Mouse (Mus musculus): ENCODE results near the gene B4galt3. TPM values are rescaled to one million over a fixed set of nuclear protein-coding genes. Genes with fewer than 3 reads are reported as not detected.

The B4galt3 gene
- total RNA-seq, 1 experiment from 2014 or later: 34.1 TPM

DNA sequence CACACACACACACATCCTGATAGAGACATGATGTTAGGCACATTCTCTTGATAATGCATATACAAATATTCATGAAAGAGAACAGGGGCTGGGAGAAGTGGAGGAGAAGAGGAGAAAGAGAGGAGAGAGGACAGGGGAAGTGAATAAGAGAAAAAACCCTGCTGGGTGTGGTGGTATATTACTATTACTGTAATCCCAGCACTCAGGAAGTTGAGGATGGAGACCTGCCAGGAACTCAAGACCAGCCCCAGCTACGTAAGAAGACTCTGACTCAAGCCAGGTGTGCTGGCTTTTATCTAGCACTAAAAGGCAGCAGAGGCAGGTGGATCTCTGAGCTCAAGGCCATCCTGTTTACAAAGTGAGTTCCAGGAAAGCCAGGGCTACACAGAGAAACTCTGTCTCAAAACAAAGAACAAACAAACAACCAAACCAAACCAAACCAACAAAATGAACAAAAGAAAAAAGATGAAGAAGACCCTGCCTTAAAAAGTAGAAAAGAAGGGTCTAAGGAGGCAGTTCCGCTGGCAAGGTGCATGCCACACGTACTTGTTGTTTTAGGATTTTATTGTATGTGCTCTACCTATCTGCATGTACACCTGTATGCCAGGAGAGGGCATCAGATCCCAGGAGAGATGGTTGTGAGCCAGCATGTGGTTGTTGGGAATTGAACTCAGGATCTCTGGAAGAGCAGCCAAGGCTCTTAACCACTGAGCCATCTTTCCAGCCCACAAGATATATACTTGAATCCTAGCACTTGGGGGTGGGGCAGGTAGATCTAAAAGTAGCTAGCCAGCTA is 6.3 kb upstream of the B4galt3 start:
- DNase-seq: no peak

DNA sequence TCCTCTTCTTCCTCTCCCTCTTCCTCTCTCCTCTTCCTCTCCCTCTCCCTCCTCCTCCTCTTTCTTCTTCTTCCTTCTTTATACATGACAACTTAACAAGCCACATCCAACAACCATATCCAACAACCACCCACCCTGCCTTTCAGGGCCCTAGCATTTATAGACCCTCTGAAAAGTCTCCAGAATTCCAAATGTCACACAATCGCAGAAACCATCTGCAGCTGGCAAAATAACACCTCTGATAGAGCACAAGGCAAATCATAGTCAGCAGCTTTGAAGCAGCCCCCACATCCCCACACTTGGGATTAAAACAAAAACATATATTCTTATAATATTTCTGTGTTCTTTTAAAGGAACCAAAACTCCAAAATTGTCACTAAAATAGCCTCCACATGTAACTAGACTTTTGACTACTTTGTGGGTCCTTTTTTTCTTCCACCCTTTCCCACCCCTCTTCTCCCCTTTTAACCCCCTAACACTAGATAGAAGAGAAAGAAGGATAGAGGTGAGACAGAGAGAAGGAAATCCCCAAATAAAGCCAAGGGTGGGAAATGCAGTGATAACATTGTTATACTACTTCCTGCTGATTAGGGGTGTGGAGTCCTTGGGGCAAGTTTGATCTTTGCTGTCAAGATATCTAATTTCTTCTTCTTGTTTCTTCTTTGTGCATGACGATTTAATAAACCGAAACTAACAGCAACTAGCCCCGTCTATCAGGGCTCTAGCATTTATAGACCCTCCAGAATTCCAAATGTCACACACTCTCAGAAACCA is 4.0 kb upstream of the B4galt3 start:
- no peak for DNase-seq

DNA sequence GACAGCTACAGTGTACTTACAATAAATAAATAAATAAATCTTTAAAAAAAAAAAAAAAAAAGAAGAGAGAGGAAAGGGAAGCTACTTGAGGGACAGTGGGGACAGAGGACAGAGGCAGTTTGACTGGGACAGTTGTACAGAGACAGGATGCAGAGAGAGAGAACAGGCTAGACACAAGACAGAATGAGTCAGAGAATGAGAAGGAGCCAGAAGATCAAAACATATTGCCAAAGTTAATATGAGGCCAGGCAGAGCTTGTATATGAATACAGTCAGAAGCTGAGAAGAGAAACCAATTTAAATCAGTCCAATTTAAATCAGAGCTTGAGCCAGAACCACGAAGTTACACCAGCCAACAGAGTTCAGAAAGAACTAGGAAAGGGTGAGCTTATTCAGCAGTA is 1.8 kb upstream of the B4galt3 start:
- DNase-seq: no peak

DNA sequence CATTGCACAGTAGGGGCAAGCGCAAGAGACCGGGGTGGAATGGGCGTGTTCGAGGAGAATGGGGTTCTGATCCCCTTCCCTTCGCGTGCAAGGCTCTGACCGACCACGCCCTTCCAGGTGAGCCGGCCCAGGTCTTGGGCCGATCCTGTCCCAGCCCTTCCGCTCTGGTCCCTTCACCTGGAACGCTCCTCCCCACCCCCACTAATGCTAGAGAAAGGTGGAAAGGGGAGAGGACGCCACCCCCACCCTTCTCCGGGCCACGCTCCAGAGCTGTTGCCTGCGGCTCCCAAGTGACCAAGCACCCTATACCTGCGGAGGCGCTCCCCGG is 409 bp downstream of the B4galt3 start:
- peak; percentile 46 for DNase-seq

DNA sequence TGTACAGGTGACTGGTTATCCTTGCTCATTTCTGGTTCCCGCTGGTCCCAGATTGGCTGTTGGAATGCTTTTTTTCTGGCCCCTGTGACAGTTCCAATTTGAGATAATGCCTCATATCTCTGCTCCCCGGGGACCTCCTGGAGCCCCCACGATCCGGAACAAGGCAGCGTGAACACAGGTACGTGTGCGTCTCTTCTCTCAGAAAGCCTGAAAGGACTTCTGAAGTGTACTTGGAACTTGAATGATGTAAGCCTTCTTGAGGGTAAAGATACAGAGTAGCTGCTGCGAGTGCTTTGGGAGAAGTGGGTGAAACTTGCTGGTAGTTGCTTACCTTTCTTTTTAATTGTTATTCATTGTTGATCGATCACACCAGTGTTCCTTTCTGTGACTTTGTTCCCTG is 1.1 kb downstream of the B4galt3 start:
- no peak for DNase-seq

DNA sequence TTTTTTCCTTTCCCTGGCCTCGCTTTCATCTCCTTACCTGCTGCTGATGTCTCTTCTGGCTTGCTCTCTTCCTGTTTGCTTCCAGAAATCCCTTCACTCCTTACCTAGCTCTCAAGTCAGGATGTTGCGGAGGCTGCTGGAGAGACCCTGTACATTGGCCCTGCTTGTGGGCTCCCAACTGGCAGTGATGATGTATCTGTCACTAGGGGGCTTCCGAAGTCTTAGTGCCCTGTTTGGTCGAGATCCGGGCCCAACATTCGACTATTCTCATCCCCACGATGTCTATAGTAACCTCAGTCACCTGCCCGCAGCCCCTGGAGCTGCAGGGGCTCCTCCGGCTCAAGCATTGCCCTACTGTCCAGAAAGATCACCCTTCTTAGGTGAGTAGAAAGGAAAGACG is 1.5 kb downstream of the B4galt3 start:
- no peak for DNase-seq

DNA sequence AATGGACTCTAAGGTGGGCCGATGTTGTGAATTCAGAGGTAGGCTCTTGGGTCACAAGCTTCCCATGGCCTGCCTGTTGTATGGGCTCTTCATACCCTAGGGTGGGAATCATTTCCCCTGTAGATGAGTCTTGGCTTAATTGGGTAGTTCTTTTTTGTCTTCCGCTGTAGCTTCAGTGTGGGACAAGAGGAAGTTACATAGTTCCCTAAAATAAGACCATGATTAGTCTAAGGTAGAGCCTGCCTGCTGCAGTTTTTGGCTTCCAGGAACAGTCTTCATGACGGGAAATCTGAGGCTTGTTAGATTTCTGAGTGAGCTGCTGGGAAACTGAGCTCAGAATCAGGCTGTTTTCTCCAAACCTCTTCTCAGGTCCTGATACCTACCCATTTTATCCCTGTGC is 2.0 kb downstream of the B4galt3 start:
- no peak for DNase-seq

DNA sequence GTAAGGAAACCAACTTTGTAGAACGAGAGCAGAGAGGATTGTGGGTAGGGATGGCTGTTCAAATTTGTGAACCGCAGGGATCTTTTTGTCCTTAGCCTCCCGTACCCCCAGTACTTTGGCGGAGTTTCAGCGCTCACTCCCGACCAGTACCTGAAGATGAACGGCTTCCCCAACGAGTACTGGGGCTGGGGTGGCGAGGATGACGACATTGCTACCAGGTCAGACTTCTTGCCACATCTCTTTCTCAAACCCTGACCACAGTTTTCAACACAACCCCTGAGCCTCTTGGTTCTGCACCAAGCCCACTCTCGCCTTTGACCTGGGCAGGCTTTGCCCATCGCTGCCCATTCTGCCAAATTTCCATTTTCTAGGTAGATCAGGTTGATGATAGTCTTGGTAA is 4.0 kb downstream of the B4galt3 start:
- DNase-seq: no peak

DNA sequence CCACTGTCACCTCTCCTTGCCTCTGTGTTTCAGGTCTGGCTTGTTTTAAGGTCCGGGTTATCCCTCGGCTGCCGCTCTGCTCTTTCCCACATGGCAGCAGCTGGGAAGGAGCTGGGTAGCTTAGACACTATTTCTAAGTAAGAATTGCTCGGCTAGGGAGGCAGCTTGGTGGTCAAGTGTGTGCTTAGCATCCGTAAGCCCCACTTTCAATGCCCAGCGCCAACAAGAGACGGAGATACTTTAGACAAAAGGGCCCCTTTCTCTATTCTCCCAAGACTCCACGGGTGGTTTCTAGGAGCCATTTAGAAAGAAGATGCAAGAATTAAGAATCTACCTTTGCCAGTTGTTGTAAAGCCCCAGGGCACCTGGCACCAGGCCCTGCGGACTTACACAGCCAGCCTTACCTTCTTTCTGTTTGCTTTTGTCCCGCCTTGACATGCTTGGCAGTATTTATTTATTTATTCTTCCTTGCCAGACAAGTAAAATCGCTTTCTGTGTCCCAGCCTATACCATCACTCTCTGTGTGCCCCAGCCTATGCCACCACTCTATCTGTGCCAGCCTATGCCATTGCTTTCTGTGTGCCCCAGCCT is 5.1 kb downstream of the B4galt3 start:
- DNase-seq: no peak

DNA sequence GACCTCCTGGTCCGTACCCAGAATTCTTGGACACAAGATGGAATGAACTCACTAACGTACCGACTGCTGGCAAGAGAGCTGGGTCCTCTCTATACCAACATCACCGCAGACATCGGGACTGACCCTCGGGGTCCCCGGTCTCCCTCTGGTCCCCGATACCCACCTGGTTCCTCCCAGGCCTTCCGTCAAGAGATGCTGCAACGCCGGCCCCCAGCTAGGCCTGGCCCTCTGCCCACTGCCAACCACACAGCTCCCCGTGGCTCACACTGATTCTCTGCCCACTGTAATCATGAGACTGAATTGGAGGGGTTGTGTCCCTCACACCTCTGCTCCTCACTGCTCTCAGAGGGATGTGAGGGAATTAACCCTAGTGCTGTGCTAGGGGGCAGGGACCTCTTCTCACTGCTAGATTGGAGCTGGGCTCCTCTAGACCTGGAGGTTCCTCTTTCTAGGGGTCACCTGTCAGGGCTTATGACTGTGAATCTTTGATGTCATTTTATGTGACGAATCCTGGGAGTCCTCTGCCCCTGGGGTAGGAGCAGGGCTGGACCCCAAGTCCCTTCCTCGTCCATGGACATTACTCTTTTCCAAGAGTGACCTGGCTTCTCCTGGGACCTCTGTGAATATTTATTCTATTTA is 6.1 kb downstream of the B4galt3 start:
- no peak for DNase-seq

DNA sequence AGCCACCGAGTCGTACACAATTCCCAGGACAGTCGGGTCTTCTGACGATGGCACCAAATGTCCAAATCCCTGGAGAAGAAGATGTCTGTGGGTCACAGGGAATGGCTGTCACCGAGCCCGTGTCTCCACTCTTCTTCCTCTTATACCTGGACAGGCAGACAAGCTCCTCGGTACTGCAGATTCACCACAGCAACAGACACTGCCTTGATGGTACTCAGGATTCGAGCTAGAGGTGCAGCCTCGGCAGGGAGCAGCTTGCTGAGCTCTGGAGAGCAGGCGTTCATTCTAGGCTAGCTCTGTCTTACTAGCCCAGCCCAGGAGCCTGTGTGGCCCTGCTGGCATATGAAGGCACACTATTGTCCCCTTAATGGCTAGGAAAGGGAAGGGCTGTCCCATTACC is 7.6 kb downstream of the B4galt3 start:
- DNase-seq: no peak

DNA sequence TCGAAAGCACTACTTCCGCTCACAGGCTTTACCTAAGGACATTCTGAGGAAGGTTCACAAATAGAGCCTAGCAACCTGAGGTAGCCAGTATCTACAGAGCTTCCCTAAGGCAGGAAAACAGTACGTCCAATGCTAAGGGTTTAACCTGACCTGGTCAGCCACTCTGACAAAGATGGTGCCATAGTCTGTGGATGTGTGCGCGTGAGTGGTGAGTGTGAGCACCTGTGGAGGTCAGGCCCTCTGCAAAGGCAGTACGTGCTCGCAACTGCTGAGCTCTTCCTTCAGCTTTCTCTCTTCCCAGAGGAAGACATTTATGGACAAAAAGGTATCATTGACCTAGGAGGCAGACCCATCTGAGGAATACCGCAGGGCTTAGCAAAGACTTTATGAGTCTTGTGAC is 8.3 kb downstream of the B4galt3 start:
- DNase-seq: no peak

DNA sequence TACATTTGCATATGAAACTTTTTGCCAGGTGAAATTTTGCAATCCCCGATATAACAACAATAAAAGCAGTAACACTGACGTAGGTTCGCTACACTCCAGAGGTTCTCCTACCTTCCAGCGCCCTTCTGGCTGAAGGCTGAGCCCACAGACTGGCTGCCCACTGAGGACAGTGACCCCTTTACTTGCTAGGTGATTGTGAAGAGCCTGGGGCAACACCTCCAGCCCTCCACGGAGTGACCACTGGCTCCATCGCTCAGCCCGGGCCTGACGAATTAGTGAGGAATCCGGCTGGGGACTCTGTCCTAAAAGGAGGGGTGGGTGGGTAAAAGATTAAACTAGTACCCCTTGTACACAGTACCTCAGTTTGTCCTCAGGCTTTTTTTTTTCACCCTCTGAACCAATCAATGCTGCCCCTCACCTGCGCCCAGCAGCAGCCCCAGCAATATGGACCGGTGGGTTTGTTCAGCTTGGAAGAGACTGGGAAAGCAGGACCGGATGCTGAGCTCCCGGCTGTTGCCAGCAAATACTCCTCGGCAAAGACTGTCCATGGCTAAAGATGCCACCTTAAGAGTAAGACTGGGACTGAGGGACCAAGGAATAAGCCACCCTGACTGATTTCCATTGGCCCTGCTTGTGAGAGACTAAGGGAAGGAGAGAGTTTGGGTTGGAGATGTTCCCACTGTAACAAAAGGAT is 9.0 kb downstream of the B4galt3 start:
- no peak for DNase-seq

DNA sequence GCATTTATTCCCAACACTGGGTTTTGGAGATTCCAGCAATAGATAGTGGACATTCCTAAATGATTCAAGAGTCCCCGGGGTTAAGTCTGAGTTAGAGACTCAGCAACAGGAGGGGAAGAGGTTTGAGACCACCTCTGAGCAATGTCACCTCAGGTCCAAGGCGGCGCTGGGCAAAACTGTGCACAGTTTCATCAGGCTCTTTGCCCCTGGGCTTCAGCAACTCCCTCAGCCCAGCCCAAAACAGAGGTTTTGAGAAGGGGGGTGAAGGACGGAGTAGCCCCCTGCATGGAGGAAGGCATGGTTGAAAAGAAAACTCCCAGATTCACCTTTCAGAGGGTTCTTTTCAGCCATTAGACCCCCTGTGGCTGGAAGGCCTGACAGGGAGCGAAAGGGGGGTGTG is 9.6 kb downstream of the B4galt3 start:
- DNase-seq: no peak

DNA sequence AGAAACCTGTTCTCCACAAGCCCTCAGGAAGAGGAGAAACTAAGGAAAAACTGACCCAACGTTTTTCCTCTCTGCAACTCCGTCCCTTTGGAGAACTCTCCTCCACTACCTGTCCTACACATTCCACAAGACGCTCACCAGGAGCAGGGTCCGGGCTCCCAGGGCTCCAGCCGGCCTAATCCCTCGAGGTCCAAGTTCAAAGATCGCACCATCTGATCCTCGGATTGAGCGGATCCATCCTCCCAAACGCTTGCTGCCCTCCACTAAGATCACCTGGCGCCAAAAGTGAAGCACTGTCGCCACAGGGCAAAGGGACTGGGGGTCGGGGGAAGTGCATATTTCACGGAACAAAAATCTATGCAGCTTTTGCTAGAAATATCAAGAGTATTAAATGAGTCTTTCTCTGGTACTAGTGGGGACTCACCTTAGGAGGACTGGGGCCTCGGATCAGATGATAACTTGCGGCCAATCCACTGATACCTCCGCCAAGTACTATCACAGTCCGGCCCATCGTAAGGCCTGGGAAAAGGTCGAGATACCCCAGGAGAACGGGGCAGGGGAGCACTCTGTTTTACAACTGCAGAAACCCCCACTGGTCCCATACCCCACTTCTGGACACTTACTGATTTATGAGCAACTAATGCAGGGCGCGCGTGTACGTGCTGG is 10.3 kb downstream of the B4galt3 start:
- peak; percentile 55 for DNase-seq

DNA sequence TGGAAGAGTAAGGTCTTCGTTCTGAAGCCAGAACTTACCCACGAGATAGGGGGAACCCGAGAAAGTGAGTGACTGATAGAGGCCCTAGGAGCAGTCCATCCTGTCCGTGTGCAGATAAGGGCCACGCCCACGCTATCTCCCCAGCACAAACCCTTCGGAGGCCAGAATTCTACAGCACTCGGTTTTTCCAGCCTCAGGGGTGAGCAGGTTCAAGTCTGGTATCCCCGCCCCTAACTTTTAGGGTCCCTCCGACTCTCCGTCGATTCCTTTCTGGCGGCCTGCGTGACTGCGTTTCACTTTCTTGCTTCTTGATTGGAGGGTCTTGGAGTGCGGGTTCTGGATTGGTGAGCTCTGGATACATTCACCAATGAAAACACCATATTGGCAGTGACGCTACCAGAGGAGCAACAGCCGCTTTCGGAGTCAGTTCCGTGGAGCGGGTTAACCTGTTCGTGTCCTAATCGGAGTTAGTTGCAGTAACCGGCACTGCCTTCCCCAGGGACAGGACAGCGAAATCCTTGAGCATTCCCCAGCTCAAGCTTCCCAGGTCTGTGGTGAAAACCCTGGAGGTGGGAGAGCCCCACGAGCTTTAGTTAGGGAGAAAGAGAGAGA is 10.9 kb downstream of the B4galt3 start, which contains the start of gene Ppox:
Ppox (minus strand) TSS at position 271 of the 612 bp plus-strand sequence.
- DNase-seq: peak; percentile 94

DNA sequence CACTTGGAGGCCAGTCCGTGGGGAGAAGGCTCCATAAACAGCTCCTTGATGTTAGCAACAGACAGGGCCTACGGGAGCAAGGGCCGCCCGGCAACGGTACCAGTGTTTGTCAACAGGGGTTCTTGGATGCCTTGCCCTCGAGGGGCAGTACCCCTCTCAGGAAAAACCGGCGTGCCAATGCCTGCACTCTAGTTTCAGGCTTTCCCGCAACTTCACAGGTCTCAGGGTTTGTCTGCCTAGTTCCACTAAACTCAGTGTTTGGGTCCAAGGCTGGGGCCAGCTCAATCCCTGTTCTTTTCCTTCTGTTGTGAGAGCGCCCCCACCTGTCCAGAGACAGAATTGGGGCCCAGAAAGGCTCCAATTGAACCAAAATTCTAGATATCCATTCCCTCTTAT is 11.4 kb downstream of the B4galt3 start:
- DNase-seq: peak; percentile 92

DNA sequence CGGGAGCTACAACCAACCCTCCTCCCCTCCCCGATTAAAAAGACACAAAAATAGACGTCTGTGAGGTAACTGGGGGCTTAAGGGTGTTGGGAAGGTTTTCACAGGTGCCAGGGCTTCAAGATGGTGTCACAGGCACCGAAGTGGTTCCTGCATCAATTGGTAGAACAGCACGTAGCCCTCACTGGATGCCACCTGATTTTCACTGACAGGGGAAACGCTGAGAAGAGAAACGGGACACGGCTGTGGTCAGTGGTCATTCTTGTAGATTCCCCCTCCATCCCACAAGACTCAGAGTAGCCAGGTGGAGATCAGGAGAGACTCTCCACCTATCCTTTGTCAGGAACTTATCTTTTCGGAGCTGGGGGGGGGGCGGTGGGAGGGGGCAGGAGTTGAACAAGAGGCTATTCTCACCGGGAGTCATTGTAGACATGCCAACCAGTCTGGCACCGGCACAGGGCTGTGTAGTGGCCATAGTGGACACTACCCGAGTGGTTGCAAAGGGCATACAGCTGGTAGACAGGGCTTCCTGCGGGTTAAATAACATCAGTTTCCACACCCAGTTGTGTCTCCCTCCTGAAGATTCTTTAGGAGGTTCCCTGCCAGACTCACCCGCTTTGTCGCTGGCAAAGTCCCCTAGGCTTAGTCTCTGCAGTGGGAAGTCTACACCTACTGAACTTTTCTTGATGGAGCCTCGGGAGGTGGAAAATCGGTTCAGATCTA is 12.1 kb downstream of the B4galt3 start:
- no peak for DNase-seq

DNA sequence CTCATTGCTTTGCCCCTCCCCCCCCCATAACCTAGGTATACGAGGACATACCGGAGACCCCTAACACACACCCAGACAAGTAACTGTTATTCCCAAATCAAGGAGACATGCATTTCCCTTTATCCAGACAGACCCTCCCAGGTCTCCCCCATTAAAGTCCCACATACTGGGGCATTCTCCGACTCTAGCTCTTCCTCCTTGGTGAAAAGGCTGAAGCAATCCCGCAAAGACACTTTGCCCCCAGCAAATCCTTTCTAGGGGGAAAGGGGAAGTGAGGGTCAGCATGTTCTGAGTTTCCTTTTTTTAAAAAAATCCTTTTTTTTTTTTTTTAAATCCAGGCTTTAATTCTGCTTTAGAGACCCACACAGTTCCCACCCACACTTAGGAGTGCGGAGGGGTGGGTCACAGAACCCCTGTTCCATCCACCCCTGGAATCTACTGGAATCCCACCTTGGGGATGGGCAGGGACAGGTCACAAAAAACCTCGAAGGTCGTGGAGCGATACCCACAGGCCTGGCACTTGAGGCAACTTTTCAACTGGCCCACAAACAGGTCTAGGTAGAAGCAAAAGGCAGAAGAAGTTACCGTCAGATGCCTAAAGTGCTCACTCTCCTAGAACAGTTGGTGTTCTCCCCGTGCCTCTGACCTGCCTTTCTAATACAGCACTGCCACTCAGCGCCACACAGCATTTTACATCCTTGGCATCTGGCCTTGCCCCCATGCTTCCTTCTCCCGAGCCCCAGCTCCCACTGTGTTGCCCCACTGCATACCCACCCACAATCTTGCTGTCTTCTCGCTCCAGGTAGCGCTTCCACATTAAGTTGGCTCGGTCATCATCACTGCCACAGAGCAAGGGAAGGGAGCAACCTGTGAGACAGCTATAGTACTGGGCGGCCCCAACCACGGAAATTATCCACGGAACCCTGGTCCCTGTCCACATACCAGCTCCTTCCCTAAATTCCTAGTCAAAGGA is 13.3 kb downstream of the B4galt3 start:
- no peak for DNase-seq

Measured in adrenal gland, postnatal 14 days (tissue).